Mouse (Mus musculus): Measurements from ENCODE around the gene Olfr1262.

DNA sequence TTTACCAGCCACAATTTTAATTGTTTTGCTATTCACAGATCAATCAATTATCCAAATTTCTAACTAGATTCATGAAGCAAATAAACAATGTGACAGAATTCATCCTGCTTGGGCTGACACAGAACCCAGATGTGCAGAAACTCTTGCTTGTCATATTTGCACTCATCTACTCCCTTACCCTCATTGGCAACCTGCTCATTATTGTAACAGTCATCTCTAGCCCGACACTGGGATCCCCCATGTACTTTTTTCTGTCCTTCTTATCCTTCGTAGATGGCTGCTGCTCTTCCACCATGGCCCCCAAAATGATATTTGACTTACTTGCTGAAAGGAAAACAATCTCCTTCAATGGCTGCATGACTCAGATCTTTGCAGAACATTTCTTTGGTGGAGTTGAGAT lies 22.2 kb upstream of the Olfr1262 start:
- TF ChIP-seq POLR2A (IDR thresholded peaks at IDR 0.05; ENCODE audit: extremely low read depth, insufficient read depth, low read length) = no peak
- no peak for TF ChIP-seq CTCF (IDR thresholded peaks at IDR 0.05; ENCODE audit: low read depth, low read length)
